Mouse (Mus musculus) myocyte (in vitro differentiated cells): ENCODE results near the gene Fkbp5.

Source experiments
- MAX ChIP-seq: IDR thresholded peaks from one replicate; pipeline ENCODE4 v1.6.1; 2011; ENCODE audit warnings: low read depth, mild to moderate bottlenecking, control low read depth
- MYOD1 ChIP-seq, 3 experiments: IDR thresholded peaks; one replicate each; pipeline ENCODE4 v1.6.1; 2011; ENCODE audit warnings: control low read depth in 2 of 3, low read depth in 2 of 3, mild to moderate bottlenecking in 2 of 3, moderate library complexity in 1 of 3; ENCODE audit not compliant: insufficient read length in 2 of 3, control insufficient read depth in 1 of 3
- POLR2A ChIP-seq: IDR thresholded peaks from one replicate; pipeline ENCODE4 v1.6.1; 2011; ENCODE audit warnings: low read depth, mild to moderate bottlenecking, control low read depth, moderate library complexity; ENCODE audit not compliant: insufficient read length
- POLR2AphosphoS2 ChIP-seq: IDR thresholded peaks from one replicate; pipeline ENCODE4 v1.6.1; 2011; ENCODE audit warnings: low read depth, control low read depth; ENCODE audit not compliant: insufficient read length
- USF1 ChIP-seq: IDR thresholded peaks from one replicate; pipeline ENCODE4 v1.6.1; 2011; ENCODE audit warnings: low read depth, mild to moderate bottlenecking, control low read depth, moderate library complexity

DNA sequence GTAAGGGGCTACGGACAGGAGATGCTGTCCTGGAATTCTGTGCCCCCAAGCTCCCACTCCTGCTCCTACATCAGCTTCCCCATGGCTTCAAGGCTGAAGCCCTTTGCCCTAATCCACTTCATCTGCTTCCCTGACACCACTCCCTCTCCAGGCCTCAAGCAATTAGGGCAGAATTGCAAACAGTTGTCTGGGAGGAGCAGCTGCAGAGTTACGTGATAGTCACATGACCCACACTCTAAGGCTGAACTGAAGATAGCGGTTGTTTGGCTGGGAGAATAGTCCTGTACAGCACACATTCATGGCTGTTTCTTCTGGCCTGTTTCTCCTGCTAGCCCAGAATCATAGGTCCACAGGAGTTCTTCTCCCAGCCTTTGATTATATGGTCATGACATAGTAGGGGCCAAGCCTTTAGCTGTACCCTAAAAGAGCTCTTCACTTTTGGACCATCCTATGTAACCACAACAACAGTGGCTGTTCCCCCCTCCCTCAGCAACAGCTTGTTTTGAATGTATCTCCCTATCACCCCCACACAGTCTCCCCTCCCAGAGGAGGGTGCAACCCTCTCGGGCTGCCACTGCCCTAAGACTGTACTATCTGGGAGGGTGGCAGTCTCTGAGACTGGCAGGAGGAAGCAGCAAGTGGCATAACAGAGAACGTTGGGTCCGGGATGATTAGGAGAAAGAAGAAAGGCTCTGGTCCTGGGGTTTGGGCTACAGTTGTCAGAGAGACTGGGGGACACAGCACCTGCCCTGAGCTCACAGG lies 39.5 kb upstream of the Fkbp5 start:
- no peak for TF ChIP-seq POLR2A
- no peak for TF ChIP-seq MAX
- TF ChIP-seq POLR2AphosphoS2: no peak
- peak; percentile 62 to 95 (median 89) for TF ChIP-seq MYOD1 (IDR thresholded peaks at IDR 0.05; ENCODE audit: control insufficient read depth in 1 of 3, insufficient read length in 2 of 3, low read depth in 2 of 3)
- peak; percentile 96 for TF ChIP-seq USF1
